Mouse (Mus musculus) heart, postnatal 25 days (tissue): ENCODE data around the gene Cpt1b. TPM values are rescaled to one million over a fixed set of nuclear protein-coding genes. Genes with fewer than 3 reads are reported as not detected.

Experiments
- DNase-seq: peaks from one replicate; pipeline ENCODE4 v3.0.0; 2022; ENCODE audit warnings: low spot score
- intact Hi-C: fragments of 180-260 bp; cut with DNase I; formaldehyde crosslinking; loops from one replicate; pipeline ENCODE4 v1.15.1; 2025
- total RNA-seq, 2 experiments: library from RNA; stranded (reverse); gene quantifications; 2 replicates each; pipeline ENCODE4 v1.2.3; 2021

Cpt1b gene
- total RNA-seq, 2 experiments from 2014 or later = 512 to 569 TPM

DNA sequence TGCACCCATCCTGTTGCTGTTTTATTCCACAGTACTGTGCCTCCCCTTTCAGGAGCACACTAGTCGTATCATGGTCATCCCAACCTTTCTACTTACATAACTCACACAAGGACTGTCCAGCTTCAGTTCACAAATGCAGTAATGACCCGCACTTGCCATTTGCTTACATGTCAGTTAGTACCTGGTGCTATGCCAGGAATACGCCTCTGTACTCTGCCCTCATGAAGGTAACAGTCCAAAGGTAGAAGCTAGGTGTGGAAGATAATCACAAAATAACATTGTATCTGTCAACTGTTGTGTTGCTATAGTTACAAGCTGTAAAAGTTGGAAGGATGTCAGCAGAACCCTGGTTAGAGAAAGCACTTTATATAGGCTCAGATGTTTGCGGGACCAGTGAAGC, 28.8 kb downstream of the Cpt1b start:
- intact Hi-C loops = no loop called here

DNA sequence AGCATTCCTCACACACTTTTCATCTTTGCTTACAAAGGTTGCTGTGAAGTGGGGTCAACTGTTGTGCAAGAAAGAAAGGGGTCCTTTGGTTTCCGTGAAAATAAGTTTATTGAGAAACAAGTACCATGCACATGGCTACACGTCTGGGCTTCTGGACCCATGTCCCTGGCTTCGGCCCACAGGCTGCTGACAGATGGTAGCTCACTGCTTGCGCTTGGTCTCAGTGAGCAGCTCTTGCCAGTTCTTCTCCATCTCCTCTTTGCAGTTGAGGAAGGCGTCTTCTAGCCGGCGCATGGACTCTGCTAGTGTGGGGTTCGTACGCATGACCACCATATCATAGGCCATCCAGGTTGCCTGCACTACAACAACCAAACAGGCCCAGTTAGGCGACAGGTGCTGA, 35.6 kb downstream of the Cpt1b start:
- no peak for DNase-seq
- intact Hi-C loops = no loop called here

More for the DNA sequence above, 28.8 kb downstream of the Cpt1b start:
- no peak for DNase-seq

DNA sequence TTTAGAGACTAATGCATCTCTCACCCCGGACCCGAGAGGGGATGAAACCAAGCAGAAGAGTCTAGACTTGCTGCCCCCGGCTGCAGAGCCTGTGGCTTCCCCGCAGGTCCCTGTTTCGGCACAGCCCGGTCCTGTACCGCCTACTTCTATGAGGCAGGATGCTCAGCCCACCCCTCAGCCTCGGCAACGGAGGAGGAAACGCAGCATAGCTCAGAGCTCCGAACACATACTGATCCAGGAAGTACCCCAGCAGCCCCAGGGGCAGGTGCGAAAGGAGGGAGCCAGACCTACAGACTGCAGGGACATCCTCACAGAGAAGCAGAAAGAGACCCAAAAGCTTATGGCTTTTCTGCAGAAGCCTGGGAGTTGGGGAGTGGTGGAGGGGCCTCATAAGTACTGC, 38.5 kb downstream of the Cpt1b start:
- no peak for DNase-seq
- intact Hi-C loops = no loop called here

DNA sequence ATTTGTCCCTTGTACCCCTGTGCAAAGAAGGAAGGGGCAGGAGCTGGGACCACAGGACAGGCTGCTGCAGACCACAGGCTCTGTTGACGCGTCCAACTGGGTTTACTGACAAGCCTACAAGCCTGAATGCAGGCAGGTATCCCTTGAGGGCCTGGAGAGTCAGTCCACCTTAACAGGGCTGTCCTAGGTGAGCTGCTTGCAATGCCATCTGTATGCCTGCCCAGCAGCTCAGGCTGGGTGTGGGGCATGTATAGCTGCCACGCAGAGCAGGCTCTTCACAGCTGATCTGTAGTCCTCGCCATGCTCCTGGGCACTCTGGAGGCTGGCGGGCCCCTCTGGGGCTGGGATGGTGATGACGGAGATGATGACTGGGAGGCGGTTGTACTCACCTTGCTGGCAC, 41.0 kb downstream of the Cpt1b start, which contains the start of gene Klhdc7b:
Klhdc7b (plus strand) TSS at position 301 of the 400 bp plus-strand sequence.
- no peak for DNase-seq
- intact Hi-C loops = no loop called here

DNA sequence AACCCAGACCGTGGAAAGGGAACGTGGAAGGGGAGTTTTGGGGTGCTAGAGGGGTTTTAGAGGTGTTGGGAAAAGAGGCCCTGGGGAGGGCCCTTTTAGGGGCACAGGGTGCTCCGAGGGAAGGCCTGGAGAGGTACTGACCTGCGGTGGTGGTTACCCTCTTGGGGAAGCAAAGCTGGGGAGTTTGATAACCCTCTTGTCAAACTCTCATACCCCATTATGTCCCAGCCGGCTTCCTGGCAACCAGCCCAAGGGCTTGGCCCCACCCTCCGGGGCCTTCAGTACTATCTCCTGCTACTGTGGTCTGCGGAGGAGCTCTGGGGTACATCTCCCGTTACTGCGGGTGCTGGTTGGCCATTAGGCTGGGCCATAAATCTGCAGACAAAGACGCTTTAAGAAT, 46.2 kb downstream of the Cpt1b start:
- intact Hi-C loops = no loop called here
- no peak for DNase-seq

DNA sequence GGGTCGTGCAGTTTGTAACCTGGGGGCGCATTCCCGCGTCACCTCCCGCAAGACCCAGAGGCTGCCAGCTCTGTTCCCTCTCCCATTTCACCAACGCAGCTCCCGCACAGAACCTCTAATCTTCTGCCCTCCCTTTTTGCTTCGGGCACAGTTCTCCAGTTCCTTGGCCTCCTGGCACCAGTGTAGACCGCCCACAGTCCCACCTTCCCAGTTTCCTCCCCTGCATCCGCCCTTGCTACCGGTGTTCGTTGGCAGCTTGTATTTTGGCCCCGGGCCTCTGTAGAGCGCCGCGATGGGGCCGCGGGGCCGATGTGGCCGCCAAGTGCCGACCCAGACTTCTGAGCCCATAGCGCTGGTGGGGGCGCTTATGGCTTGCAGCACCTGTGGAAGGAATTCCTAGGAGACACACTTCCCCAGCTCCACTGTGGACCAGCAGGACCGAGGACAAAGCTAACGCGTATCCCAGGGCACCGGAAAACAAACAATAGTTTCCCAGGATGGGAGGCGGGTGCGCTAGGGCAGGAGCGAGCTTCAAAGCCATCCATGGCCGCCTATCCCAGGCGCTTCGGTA, 46.7 kb downstream of the Cpt1b start, which contains the start of gene Odf3b:
Odf3b (minus strand) TSS at position 452 of the 571 bp plus-strand sequence.
- intact Hi-C loops = no loop called here
- DNase-seq = peak; percentile 34

DNA sequence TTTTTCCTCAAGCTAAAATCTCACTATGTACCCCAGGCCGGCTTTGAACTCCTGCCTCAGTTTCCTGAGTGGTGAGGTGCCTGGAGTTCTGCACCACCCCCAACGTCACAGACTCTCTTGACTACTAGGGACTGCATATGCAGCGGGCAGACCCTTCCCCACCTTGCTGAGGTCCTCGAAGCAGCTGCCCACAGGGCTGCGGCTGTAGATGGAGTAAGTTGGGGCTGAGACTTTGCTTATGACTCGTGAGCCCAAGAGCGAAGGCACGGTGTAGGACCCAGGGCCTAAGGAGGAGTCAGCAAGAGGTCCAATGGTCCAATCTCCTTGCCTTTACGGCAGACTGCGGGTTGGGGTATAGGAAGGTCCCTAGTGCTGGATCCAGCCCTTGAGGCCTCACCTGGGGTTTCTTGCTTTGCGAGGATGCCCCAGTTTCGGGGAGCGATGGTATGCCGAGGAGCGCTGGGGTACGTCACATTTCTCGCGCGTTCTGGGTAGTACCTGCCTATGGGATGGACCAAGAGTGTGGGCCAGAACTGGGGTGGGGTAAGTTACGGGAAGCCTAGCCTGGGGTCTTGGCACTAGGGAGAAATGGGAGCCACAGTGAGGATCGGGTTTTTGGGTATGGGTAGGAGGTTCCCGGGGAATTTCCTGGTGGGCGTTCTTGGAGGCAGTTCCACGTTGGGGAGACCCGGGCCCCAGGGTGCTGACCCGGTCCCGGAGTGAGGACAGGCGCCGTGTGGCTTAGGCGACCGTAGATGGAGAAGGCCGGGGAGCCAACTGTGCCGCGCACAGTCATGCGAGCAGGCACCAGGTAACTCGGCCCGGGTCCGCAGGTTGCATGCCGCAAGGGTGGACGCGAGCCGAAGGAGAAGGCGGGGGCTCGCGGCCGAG, 47.5 kb downstream of the Cpt1b start:
- intact Hi-C loops = loop anchor here (2.0 kb wide), 1 partner anchor 51 kb away; the partner anchor contains the start of genes C730034F03Rik, Chkb and Gm44502
- no peak for DNase-seq

DNA sequence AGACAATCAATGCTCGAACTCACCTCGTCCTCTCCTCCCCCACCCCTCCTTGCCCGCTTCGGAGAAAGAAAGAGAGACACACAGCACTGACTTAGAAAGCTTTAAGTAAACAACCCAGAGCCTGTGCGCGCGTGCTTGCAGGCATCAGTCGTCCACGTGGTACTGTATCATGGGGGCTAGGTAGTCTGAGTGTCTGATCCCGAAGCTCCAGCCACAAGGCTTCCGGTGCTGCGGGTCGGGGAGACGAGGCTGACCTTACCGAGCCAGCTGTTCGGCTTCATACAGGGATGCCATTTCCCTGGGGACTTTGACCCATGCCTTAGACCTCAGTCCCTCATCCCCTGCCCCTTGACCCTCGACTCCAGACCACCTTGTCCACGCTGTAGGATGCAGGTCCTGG, 48.3 kb downstream of the Cpt1b start:
- DNase-seq = no peak
- intact Hi-C loops = loop anchor here (2.0 kb wide), 1 partner anchor 51 kb away; the partner anchor contains the start of genes C730034F03Rik, Chkb and Gm44502

DNA sequence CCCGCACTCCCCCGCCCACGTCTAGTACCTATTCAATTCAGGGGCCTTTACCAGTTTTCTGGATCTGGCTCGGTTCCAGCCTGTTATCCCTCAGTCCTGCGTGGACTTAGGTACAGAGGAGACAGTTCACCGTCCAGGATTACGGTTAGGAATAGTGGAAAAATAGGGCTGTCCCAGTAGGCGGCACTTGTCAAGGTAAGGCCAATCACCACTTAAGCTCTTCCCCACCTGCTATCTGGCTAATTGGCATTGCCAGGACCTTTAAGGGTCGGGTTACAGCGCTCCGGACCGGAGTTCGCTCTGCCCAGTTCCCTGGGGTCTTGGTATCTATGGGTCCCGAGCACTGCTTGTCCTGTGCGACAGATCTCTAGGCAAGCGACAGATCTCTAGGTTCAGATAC, 48.7 kb downstream of the Cpt1b start, which contains the start of gene Tymp:
Tymp (minus strand) TSS at position 83 of the 400 bp plus-strand sequence.
- intact Hi-C loops = loop anchor here (2.0 kb wide), 1 partner anchor 52 kb away; the partner anchor contains the start of genes C730034F03Rik, Chkb and Gm44502
- no peak for DNase-seq

DNA sequence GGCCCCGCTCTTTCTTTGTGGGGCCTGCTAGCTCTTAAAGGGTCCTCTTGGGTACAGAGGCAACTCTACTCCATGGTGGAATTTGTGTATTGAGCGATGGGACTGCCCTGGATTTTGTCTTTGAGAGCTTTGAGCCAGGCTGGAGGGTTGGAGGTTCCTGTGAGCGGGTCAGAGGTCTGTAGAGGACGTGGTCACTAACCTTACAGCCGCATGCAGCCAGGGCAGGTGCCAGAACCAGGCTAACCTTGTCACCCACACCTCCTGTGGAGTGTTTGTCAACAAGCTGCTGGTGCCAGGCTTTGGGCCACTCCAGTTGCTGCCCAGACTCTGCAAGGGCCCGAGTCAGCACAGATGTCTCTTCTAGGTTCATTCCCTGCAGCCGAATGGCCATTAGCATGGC, 49.6 kb downstream of the Cpt1b start:
- intact Hi-C loops = loop anchor here (2.0 kb wide), 1 partner anchor 53 kb away; the partner anchor contains the start of genes C730034F03Rik, Chkb and Gm44502
- no peak for DNase-seq

DNA sequence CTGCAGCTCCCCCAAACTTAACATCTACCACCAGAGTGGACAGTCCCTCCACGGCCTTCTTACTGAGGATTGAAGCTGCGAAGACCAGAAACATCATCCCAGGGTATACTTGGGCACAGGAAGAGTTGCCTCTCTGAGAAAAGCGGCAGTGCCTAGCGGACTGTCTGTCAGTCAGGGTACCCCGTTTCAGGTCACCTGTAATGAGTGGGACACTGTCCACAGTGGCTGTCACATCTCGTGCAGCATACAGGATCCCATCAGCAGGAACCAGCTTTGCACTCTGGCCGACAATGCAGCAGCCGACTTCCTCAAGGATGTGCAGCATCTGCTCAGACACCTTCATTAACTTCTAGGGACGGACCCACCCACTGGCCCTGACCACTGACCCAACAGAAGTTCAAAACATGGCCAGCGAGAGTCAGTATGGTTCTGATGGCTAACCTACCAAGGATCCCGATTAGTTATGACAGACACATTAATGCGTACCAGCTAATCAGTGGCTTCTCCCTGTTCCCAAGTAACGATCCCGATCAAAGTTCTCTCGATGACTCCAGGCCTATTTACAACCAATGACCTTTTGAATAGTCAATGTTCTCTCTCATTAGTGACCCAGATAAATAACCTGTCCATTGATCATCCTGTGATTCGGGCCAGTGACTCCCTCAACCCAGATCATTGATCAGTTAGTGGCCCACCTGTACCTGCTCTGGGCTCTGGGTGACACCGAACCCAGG, 50.7 kb downstream of the Cpt1b start:
- intact Hi-C loops = loop anchor here (5.0 kb wide), 1 partner anchor 92 kb away; no protein-coding TSS in a partner anchor
- no peak for DNase-seq

DNA sequence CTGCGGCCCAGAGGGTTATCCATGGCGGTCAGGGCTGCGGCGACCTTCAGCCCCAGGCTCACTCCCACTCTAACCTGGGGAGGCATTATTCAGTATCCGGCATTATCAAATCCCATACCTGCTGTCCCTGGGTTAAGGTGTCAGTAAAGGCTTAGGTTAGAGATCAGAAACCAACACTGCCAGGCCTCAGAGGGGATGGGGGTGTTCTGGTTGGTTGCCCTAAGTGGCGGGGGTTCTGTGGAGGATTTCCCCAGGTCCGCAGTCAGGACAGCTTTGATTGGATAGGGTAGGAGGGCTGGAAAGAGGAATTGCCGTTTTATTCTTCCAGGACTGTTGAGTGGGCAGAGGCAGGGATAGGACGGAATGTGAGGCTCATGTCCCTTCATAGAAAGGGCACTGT, 51.3 kb downstream of the Cpt1b start:
- intact Hi-C loops = loop anchor here (5.0 kb wide), 1 partner anchor 93 kb away; no protein-coding TSS in a partner anchor
- DNase-seq = no peak

DNA sequence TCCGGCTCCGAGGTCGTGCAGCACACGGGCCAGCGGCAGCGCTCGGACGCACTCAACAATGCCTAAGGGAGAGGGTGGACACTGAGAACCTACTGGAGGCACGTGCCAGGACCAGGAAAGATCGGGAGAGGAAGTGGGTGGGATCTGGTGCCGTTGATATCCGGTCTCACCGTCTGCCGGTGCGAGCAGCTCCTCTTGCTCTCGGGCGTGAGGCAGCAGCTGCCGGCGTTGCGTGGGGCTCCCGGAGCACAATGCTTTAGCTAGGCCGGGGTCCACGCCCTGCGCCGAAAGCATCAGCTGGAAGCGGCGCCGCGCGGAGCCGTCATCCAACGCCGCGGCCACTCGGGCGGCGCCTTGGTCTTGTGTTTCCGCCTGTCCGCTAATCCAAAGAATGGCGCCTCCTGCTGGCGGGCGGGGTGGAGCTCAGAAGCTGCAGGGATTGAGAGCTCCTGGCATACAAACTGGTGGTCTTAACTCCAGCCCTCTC, 51.9 kb downstream of the Cpt1b start, which contains the start of gene Sco2:
Sco2 (minus strand) TSS at position 85 of the 487 bp plus-strand sequence.
- intact Hi-C loops = loop anchor here (5.0 kb wide), 1 partner anchor 93 kb away; no protein-coding TSS in a partner anchor

DNA sequence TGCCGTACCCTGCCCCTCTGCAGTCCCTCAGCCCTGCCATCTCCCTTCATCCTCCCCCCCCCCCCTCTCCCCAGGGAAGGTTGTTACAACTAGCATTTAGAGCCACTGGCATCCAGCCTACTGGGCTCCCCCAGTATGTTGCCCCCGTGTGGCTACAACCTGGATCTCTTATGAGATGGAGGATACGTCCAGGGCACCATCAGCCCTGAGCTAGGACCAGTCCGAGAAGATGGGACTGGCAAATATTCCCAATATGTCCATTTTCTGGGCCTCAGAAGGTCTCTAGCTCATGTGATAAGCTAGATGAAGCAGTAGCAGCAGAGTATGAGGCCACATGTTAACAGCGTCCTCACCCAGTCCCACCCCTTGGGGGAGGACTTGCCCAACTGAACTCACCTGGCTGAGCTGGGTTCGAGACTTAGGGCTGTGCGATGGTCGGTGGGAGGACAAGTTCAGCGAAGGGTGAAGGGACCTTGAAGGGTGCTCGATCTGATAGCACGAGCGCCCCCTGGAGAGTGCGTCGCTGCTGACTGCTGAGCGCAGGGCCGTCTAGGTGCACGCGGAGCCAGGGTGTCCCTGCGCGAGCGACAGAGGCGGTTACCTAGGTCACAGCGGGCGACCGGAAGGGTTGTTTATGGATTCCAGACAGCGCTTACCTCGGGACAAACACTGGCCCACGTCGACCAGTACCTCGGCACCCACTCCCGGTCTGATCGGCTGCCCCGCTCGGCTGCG, 52.5 kb downstream of the Cpt1b start:
- intact Hi-C loops = loop anchor here (5.0 kb wide), 1 partner anchor 94 kb away; no protein-coding TSS in a partner anchor
- DNase-seq = peak; percentile 71

More for the DNA sequence above, 51.9 kb downstream of the Cpt1b start, which contains the start of gene Sco2:
- DNase-seq = peak; percentile 75

DNA sequence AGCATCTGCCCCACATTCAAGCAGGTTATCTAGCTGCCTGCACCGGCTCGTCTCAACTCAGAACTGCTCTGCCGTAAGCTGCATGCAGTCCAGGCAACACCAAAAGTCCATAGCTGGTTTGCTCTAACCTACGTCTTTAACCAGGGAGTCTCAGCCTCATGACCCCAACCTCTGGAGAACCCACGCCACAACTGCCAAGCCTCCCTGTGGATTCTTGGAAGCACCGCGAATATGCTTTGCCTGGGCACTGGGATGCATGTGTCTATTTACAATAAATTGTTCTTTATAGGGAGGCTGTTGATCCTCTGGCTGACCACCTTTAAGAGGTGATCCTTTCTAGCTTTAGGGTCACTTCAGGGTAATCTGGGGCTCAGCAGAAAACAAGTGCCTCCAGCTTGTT, 53.1 kb downstream of the Cpt1b start:
- intact Hi-C loops = loop anchor here (5.0 kb wide), 1 partner anchor 95 kb away; no protein-coding TSS in a partner anchor
- DNase-seq = no peak

DNA sequence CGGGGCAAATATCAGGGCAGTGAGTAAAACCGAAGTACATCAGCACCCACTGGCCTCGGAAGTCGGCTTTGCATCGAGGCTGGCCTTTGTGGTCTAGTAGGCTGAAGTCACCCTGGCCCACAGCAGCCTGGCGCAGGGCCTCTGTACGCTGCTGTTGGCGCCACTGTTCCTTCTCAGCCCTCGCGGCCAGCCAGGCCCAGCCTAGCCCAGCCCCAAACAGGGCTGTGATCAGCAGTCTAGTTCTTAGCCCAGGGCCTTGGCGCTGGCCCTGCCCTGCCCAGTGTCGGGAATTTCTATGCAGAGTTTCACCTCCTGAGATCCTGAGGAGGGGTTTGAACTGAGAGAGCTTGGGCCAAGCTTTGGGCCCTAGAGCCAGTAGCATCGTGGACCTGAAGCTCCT, 53.6 kb downstream of the Cpt1b start:
- DNase-seq = no peak
- intact Hi-C loops = loop anchor here (5.0 kb wide), 1 partner anchor 95 kb away; no protein-coding TSS in a partner anchor
